Mouse (Mus musculus): ENCODE measurements around the gene E2f4. TPM values are rescaled to one million over a fixed set of nuclear protein-coding genes. Genes with fewer than 3 reads are reported as not detected.

Gene E2f4
- total and polyA plus RNA-seq, 3 experiments = 97.9 to 313 (median 98.5) TPM

GRCm38 (mm10) chr8:105313622-105314402 lies 16.3 kb downstream of the E2f4 start:
- Histone ChIP-seq H3K9ac (ENCODE audit: control insufficient read depth, low read depth, low read length, poor library complexity, severe bottlenecking) (peak overlapping the region; percentile 12; the same call in 1 of the 2 replicates), H3K4me1 (ENCODE audit: control insufficient read depth in 1 of 2, insufficient read depth in 2 of 2, low read length in 2 of 2) (peaks cover 22 to 28% of the 10 kb centered on the region in 2 experiments), H3K27ac (ENCODE audit: control insufficient read depth, low read depth, low read length) (peak overlapping the region; percentile 26; the same call in 1 of the 2 replicates), H3K36me3 (ENCODE audit: control insufficient read depth in 1 of 2, insufficient read depth in 2 of 2, low read length in 2 of 2) (peaks cover 0 to 24% of the 10 kb centered on the region in 2 experiments; a peak in 2 of 4 replicates), H3K9me3 (replicated peaks; ENCODE audit: insufficient read depth, low read length) (no peaks in the 10 kb centered on the region), H3K27me3 (ENCODE audit: control insufficient read depth in 1 of 2, insufficient read depth in 2 of 2, low read length in 2 of 2) (no peaks in the 10 kb centered on the region), H3K4me3 (ENCODE audit: control insufficient read depth in 1 of 2, insufficient read depth in 1 of 2, low read depth in 2 of 2, low read length in 2 of 2) (no peak overlapping the region), H3K79me2 (ENCODE audit: control insufficient read depth, insufficient read depth, low read length, poor library complexity) (no peaks in the 10 kb centered on the region)
- DNase-seq (ENCODE audit: low read depth, low spot score) = peak; percentile 52
- TF ChIP-seq ZMIZ1 (IDR thresholded peaks at IDR 0.05; ENCODE audit: low read depth, low read length) = no peak
- no peak for TF ChIP-seq BHLHE40 (IDR thresholded peaks at IDR 0.05; ENCODE audit: borderline replicate concordance, low read depth, low read length)
- no peak for TF ChIP-seq CHD1 (IDR thresholded peaks at IDR 0.05; ENCODE audit: low read depth, low read length)
- TF ChIP-seq UBTF (IDR thresholded peaks at IDR 0.05; ENCODE audit: borderline replicate concordance, insufficient read depth, low read depth, low read length) = no peak
- no peak for TF ChIP-seq KAT2A (conservative IDR thresholded peaks at IDR 0.05; ENCODE audit: low read depth, low read length)
- 0 out of 2 replicates have a peak, but pooled peaks have one; percentile 22 for TF ChIP-seq SIN3A (IDR thresholded peaks at IDR 0.05; ENCODE audit: low read length)
- TF ChIP-seq NRF1 (IDR thresholded peaks at IDR 0.05; ENCODE audit: insufficient read depth, low read depth, low read length, poor library complexity, severe bottlenecking) = no peak
- no peak for TF ChIP-seq TAL1 (IDR thresholded peaks at IDR 0.05; ENCODE audit: low read length)
- TF ChIP-seq MXI1 (IDR thresholded peaks at IDR 0.05; ENCODE audit: low read depth, low read length) = no peak
- no peak for TF ChIP-seq MEF2A (IDR thresholded peaks at IDR 0.05; ENCODE audit: extremely low read depth, insufficient replicate concordance, low read depth, low read length, poor library complexity, severe bottlenecking)
- TF ChIP-seq EP300 (IDR thresholded peaks at IDR 0.05; ENCODE audit: low read depth in 1 of 2, low read length in 2 of 2) = peak in 1 of 2 experiments; percentile 29; a peak in 1 of 4 replicates
- no peak for TF ChIP-seq GABPA (IDR thresholded peaks at IDR 0.05; ENCODE audit: low read depth, low read length)
- TF ChIP-seq POLR2AphosphoS5 (IDR thresholded peaks at IDR 0.05; ENCODE audit: borderline replicate concordance, low read depth, low read length) = no peak
- no peak for TF ChIP-seq ETS1 (IDR thresholded peaks at IDR 0.05; ENCODE audit: low read depth, low read length)
- no peak for TF ChIP-seq CTCF (IDR thresholded peaks at IDR 0.05 in 2 of 3, conservative IDR thresholded peaks at IDR 0.05 in 1 of 3; ENCODE audit: control insufficient read depth in 1 of 3, insufficient read depth in 1 of 3, low read depth in 2 of 3, low read length in 3 of 3, poor library complexity in 1 of 3, severe bottlenecking in 1 of 3)
- TF ChIP-seq GATA1 (IDR thresholded peaks at IDR 0.05; ENCODE audit: low read depth, low read length) = 0 out of 2 replicates have a peak, but pooled peaks have one; percentile 21
- peak; percentile 45 for TF ChIP-seq POLR2AphosphoS2 (IDR thresholded peaks at IDR 0.05; ENCODE audit: low read length)
- no peak for TF ChIP-seq ZC3H11A (IDR thresholded peaks at IDR 0.05; ENCODE audit: low read depth, low read length)
- TF ChIP-seq MAFK (IDR thresholded peaks at IDR 0.05; ENCODE audit: borderline replicate concordance, low read depth, low read length) = peak; percentile 66; the same call in 1 of the 2 replicates
- no peak for TF ChIP-seq POLR2A (IDR thresholded peaks at IDR 0.05; ENCODE audit: control insufficient read depth in 1 of 2, insufficient read depth in 1 of 2, low read depth in 1 of 2, low read length in 2 of 2, poor library complexity in 1 of 2)
- no peak for TF ChIP-seq MYC (IDR thresholded peaks at IDR 0.05; ENCODE audit: low read depth, low read length)
- no peak for TF ChIP-seq RAD21 (IDR thresholded peaks at IDR 0.05; ENCODE audit: low read depth, low read length)
- TF ChIP-seq SMC3 (IDR thresholded peaks at IDR 0.05; ENCODE audit: low read depth, low read length) = no peak
